Mouse (Mus musculus): Measurements from ENCODE around the gene Zfp706. TPM values are rescaled to one million over a fixed set of nuclear protein-coding genes. Genes with fewer than 3 reads are reported as not detected.

The Zfp706 gene
- 100 to 1,000 TPM; 461 to 540 TPM for polyA plus RNA-seq (2017; shearing (Covaris generic))

GRCm38 (mm10) chr15:37007233-37007958 is at the start of gene Zfp706:
Gene Zfp706 (minus strand): TSS chr15:37007773.

Data from activated CD4-positive, CD25-positive, alpha-beta regulatory T cell (primary cell).